Mouse (Mus musculus) layer of hippocampus, adult 9-10 months (tissue): ENCODE measurements around the gene Mdfi.
A peak's percentile ranks its signal among the peaks of the same experiment; 100 is the strongest.

Experiments used
- DNase-seq: peaks from one replicate; pipeline ENCODE4 v3.0.0; 2022; ENCODE audit warnings: low spot score

Mdfi gene

GRCm38 (mm10) chr17:47797383-47797782, 37.1 kb downstream of the Mdfi start:
- no peak for DNase-seq

- DNase-seq = no peak
These were observed 37.5 kb downstream of the Mdfi start for GRCm38 (mm10) chr17:47796968-47797367.

- DNase-seq = no peak
These were observed 38.2 kb downstream of the Mdfi start for GRCm38 (mm10) chr17:47796156-47796816.

- DNase-seq = peak; percentile 35
These were observed 39.0 kb downstream of the Mdfi start for GRCm38 (mm10) chr17:47795446-47795845.

- DNase-seq = peak; percentile 81
These were observed 41.1 kb downstream of the Mdfi start for GRCm38 (mm10) chr17:47793377-47793776.

- no peak for DNase-seq
These were observed 42.2 kb downstream of the Mdfi start for GRCm38 (mm10) chr17:47792098-47792863.

- DNase-seq = no peak
These were observed 45.5 kb downstream of the Mdfi start for GRCm38 (mm10) chr17:47788996-47789395.

- no peak for DNase-seq
These were observed 46.2 kb downstream of the Mdfi start for GRCm38 (mm10) chr17:47788306-47788705.

- DNase-seq = no peak
These were observed 46.9 kb downstream of the Mdfi start for GRCm38 (mm10) chr17:47787632-47788031.

- no peak for DNase-seq
These were observed 50.1 kb downstream of the Mdfi start for GRCm38 (mm10) chr17:47784411-47784810.

GRCm38 (mm10) chr17:47783445-47784223, 50.9 kb downstream of the Mdfi start:
- no peak for DNase-seq

GRCm38 (mm10) chr17:47782486-47782885, 52.0 kb downstream of the Mdfi start:
- no peak for DNase-seq

GRCm38 (mm10) chr17:47780470-47780869, 54.0 kb downstream of the Mdfi start:
- DNase-seq = no peak

GRCm38 (mm10) chr17:47777141-47777540, 57.4 kb downstream of the Mdfi start:
- no peak for DNase-seq

GRCm38 (mm10) chr17:47773604-47774003, 60.9 kb downstream of the Mdfi start:
- no peak for DNase-seq

- no peak for DNase-seq
These were observed 64.8 kb downstream of the Mdfi start for GRCm38 (mm10) chr17:47769389-47770299.

GRCm38 (mm10) chr17:47768707-47769276, 65.7 kb downstream of the Mdfi start:
- DNase-seq = no peak

- no peak for DNase-seq
These were observed 66.9 kb downstream of the Mdfi start for GRCm38 (mm10) chr17:47767456-47768141.

GRCm38 (mm10) chr17:47767081-47767455, 67.4 kb downstream of the Mdfi start:
- DNase-seq = no peak

- no peak for DNase-seq
These were observed 68.0 kb downstream of the Mdfi start for GRCm38 (mm10) chr17:47766407-47767043.
